Mouse (Mus musculus): Measurements from ENCODE around the gene Smurf2.

Gene Smurf2

GRCm38 (mm10) chr11:106920551-106921379, at the start of gene Smurf2:
Gene Smurf2, minus strand, starts transcription at chr11:106920715.
- DNase-seq, result peak; percentile 87

GRCm38 (mm10) chr11:106969798-106970197, 49.3 kb upstream of the Smurf2 start:
- DNase-seq, result no peak

- peak; percentile 84 for DNase-seq
Observed at GRCm38 (mm10) chr11:106967630-106968029, 47.1 kb upstream of the Smurf2 start.

GRCm38 (mm10) chr11:106965881-106966280, 45.4 kb upstream of the Smurf2 start:
- DNase-seq, result no peak

GRCm38 (mm10) chr11:106962310-106962709, 41.8 kb upstream of the Smurf2 start:
- no peak for DNase-seq

GRCm38 (mm10) chr11:106961471-106962081, 41.1 kb upstream of the Smurf2 start:
- peak; percentile 80 for DNase-seq

GRCm38 (mm10) chr11:106959121-106959520, 38.6 kb upstream of the Smurf2 start:
- no peak for DNase-seq

GRCm38 (mm10) chr11:106958407-106959071, 38.0 kb upstream of the Smurf2 start:
- no peak for DNase-seq

GRCm38 (mm10) chr11:106957271-106957980, 36.9 kb upstream of the Smurf2 start:
- peak; percentile 93 for DNase-seq

- DNase-seq, result no peak
Observed at GRCm38 (mm10) chr11:106954566-106954965, 34.1 kb upstream of the Smurf2 start.

GRCm38 (mm10) chr11:106954116-106954515, 33.6 kb upstream of the Smurf2 start:
- no peak for DNase-seq

GRCm38 (mm10) chr11:106937306-106937705, 16.8 kb upstream of the Smurf2 start:
- no peak for DNase-seq

GRCm38 (mm10) chr11:106930366-106930765, 9.9 kb upstream of the Smurf2 start:
- DNase-seq, result no peak

- no peak for DNase-seq
Observed at GRCm38 (mm10) chr11:106928935-106929334, 8.4 kb upstream of the Smurf2 start.

GRCm38 (mm10) chr11:106927950-106928349, 7.4 kb upstream of the Smurf2 start:
- no peak for DNase-seq

GRCm38 (mm10) chr11:106927226-106927625, 6.7 kb upstream of the Smurf2 start:
- DNase-seq, result no peak

GRCm38 (mm10) chr11:106926732-106927131, 6.2 kb upstream of the Smurf2 start:
- no peak for DNase-seq

GRCm38 (mm10) chr11:106919612-106920550, 634 bp downstream of the Smurf2 start:
- DNase-seq, result peak; percentile 68

GRCm38 (mm10) chr11:106918901-106919300, 1.6 kb downstream of the Smurf2 start:
- no peak for DNase-seq

GRCm38 (mm10) chr11:106911257-106911656, 9.3 kb downstream of the Smurf2 start:
- no peak for DNase-seq

GRCm38 (mm10) chr11:106908016-106908415, 12.5 kb downstream of the Smurf2 start:
- no peak for DNase-seq

- DNase-seq, result no peak
Observed at GRCm38 (mm10) chr11:106907253-106907652, 13.3 kb downstream of the Smurf2 start.
